Mouse (Mus musculus) G1E (cell line): ENCODE data around the gene Gid8.

Experiments used
- CTCF ChIP-seq: IDR thresholded peaks from 2 replicates; pipeline ENCODE4 v1.5.1; 2012; ENCODE audit warnings: low read depth, low read length, inconsistent platforms, mixed read lengths
- GATA1 ChIP-seq: IDR thresholded peaks from 2 replicates; pipeline ENCODE4 v1.6.1; 2012; ENCODE audit warnings: borderline replicate concordance, low read length, inconsistent platforms, mixed read lengths
- POLR2AphosphoS5 ChIP-seq: IDR thresholded peaks from 2 replicates; pipeline ENCODE4 v1.6.1; 2012; ENCODE audit warnings: low read depth, low read length, inconsistent platforms; ENCODE audit not compliant: insufficient replicate concordance
- TAL1 ChIP-seq: conservative IDR thresholded peaks from 2 replicates; pipeline ENCODE4 v1.6.1; 2012; ENCODE audit warnings: low read depth, low read length, inconsistent platforms, mixed read lengths

DNA sequence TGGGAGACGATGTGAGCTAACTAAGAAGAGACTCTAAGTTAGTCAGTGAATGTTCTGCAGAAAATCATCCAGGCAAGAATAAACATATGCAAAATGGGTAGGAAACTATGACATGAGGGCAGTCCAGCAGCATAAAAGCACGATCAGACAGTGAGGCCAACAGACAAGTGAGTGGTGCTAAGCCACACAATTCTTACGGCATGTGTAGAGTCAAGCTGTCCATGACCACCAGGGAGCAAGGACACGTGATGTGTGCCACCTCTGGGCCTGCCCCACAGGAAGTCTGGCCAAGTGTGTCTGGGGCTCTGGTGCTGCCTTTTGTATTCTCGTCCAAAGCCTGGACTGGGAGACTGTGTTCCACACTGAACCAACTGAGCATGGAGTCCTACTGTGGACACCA is 20.1 kb upstream of the Gid8 start:
- TF ChIP-seq CTCF: no peak
- no peak for TF ChIP-seq TAL1
- TF ChIP-seq GATA1: no peak
- TF ChIP-seq POLR2AphosphoS5: no peak
